Mouse (Mus musculus): ENCODE results near the gene Grik4.

- TF ChIP-seq CTCF (IDR thresholded peaks at IDR 0.05; ENCODE audit: insufficient read depth, low read depth, low read length) (no peak), POLR2A (IDR thresholded peaks at IDR 0.05; ENCODE audit: insufficient read depth, low read depth, low read length) (no peak)
Observed at GRCm38 (mm10) chr9:42883006-42883759, 61.1 kb downstream of the Grik4 start.

Data from olfactory bulb, adult 2 months (tissue).